Mouse (Mus musculus): Measurements from ENCODE around the gene Celf6. TPM values are rescaled to one million over a fixed set of nuclear protein-coding genes. Genes with fewer than 3 reads are reported as not detected.
A peak's percentile ranks its signal among the peaks of the same experiment; 100 is the strongest.

Gene Celf6
- total RNA-seq (2022) = 10 to 100 TPM; 27.3 to 34.8 (median 31.1) TPM

DNA sequence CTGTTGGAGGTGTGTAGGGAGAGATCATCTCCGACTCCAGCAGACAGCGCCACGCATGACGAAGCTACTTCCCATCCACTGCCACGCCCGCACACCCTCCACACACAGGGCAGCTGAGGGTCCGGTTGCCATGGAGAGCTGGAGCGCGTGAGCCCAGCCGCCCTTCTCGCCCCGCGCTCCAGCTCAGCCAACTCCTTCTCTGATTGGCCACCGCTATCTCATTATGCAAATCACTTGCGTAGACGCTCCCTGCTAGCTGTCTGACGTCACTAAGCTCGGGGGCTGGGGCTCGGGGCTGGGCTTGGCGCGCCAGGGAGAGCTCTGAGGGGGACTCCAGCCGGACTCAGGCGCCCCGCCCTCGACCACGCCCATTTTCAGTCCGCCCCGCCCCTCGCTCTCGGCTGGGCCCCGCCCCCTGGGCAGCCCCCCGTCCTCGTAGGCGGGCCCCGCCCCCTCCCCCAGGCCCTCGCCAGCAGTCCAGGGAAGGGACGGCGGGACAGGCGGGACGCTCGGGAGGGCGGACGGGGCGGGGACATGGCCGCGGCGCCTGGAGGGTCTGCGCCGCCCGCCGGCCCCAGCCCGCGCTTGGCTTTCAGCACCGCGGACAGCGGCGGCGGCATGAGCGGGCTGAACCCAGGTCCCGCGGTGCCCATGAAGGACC is at the start of gene Celf6:
TSS of gene Celf6 (plus strand) at position 74 of the 661 bp plus-strand sequence.
- DNase-seq (ENCODE audit: low spot score in 2 of 2) = peak; percentile 91 to 93

DNA sequence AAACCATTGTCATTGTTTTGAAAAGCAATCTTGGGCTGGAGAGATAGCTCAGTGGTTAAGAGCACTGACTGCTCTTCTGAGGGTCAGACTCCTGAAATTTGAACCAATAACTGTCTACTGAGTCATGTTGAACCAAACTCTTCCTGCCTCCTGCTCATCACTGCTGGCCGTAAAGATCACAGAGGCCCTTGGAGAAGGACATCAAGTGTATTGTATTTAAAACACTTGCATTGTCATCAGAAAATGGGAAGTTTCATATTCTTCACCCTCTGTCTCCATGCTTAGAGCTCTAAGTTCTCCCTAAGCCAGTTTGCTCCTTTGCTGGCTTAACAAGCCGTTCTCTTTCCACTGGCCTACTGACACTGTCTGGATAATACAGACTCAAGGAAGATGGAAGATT is 49.4 kb upstream of the Celf6 start:
- no peak for DNase-seq (ENCODE audit: low spot score in 2 of 2)

DNA sequence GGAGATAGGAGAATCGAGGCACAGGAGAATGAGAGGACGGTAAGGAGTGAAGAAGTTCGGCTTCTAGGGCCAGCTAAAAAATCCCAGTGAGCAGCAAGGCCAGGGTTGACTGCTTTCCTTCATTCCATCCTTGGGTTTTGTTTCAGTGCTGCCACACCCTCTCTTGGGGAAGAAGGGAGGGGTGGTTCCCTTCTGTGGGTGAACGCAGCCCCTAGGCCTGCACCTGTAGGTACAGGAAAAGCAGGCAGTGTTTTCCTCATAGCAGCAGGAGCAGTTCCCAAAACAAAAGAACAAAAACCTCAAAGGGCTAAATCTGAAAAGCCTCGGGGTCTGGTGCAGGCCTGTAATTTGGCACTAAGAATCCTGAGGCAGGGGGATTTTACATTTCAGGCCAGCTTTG is 46.1 kb upstream of the Celf6 start:
- no peak for DNase-seq (ENCODE audit: low spot score in 2 of 2)

DNA sequence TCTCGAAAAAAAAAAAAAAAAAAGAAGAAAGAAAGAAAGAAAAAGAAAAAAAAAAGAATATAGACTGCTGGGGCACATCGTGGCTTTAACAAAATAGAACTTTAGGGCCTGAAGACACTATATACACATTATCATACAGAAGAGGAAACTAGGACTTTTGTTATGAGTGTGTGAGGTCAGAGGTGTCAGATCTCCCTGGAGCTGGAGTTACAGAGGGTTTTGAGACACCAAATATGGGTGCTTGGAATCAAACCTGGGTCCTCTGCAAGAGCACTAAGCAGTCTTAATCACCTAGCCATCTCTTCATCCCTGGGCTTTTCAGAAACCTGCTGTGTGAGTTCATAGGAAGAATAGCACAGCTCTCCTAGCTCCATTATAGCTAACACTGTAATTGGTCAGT is 44.3 kb upstream of the Celf6 start:
- DNase-seq (ENCODE audit: low spot score in 2 of 2) = no peak

DNA sequence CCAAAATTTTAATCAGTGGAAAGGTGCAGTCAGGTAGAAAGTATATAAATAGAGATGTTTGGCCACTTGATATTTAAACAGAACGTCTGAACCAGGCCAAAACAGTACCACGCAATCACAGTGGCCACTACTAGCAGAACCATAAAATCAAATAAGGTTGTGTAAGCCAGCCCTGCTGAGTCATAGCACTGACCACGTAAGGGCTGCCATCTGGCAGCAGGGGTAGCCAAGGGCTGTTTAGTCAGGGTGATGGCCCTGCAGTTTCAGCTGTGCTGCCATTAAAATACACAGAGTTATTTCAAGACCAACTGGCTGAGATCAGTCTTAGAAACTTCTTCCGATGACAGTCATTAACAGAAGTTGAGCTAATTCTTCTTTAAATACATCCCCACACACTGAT is 43.8 kb upstream of the Celf6 start:
- no peak for DNase-seq (ENCODE audit: low spot score in 2 of 2)

DNA sequence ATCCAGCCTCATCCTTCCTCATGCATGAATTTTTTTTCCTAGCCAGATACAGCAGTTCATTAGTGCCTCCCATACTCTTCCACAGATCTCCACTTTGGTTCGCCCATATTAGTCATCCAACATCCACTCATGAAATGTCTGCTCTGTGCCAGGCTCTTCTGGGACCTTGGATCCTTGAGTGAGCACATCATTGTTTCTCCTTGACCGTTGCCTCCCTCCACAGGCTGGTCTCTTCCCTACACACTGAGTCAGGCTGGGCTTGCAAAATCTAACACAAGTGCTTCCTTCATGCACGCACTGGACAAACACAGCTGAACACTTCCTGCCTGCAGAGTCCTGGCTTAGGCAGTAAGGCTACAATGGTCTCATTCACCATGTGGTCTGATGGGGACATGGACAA is 40.1 kb upstream of the Celf6 start:
- DNase-seq (ENCODE audit: low spot score in 2 of 2) = no peak

DNA sequence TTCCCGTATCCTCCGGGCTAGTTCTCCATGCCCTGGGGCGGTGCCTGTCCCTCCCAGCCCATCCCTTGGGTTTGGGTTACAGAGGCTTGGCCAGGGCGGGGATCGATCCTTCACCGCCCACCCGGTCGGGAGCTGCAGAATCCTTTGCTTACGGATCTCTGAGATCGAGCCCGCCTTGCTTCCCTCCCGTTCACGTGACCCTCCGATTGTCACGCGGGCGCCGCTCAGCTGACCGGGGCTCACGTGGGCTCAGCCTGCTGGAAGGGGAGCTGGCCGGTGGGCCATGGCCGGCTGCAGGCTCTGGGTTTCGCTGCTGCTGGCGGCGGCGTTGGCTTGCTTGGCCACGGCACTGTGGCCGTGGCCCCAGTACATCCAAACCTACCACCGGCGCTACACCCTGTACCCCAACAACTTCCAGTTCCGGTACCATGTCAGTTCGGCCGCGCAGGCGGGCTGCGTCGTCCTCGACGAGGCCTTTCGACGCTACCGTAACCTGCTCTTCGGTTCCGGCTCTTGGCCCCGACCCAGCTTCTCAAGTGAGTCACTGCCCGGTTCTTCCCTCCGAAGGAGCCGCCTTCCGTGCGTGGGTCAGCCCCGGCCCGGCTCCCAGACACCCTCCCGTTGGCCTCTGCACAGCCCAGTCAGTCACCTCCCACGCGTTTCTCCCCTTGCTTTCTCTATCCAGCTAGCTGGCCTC is 38.1 kb upstream of the Celf6 start, which contains the start of the genes Hexa and Tmem202:
TSS of gene Hexa (plus strand) at position 100 of the 697 bp plus-strand sequence.
TSS of gene Tmem202 (minus strand) at position 407 of the 697 bp plus-strand sequence.
- peak; percentile 72 to 77 for DNase-seq (ENCODE audit: low spot score in 2 of 2)

DNA sequence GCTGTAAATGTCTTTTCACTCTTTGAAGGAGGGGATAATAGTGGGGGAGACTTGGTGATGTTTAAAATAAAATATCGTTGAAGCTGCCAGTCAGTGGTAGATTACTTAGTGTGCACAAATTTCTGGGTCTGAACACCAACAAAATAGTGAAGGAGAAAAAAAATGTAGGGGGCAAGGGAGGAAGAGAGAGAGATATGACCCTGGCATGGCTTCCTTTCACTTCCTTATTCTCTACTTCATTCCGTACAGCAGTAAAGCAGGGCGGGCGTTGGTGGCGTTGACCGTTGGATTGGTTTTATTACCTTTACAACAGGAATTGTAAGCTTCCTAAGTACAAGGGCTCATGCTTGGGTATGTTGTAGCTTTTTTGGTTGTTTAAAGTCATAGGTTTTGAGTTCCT is 36.1 kb upstream of the Celf6 start:
- DNase-seq (ENCODE audit: low spot score in 2 of 2) = no peak

DNA sequence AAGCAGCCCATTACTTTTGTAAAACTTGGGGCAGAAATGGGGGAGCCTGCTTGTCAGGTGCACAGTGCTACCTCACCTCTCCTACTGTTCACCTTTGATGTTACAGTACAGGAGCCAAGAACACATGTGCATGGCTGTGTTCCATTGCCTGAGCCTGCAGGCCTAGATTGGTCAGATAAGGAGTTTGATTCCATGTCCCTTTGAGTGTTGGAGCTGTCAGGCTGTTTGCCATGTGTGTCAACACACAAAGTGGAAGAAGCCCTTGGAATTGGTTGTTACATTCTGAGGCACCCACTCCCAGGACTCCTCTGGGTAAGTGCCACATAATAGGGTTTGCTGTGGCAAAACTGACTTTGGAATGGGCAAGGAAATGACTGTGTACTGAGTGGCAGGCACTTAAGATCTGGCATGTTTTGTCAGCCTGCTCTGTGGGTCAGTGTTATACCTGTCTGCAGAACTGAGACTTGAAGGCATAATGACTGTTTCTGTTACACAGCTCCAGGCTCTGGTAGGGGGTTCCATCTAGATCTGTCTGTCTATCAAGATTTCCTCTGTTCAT is 34.9 kb upstream of the Celf6 start:
- no peak for DNase-seq (ENCODE audit: low spot score in 2 of 2)

DNA sequence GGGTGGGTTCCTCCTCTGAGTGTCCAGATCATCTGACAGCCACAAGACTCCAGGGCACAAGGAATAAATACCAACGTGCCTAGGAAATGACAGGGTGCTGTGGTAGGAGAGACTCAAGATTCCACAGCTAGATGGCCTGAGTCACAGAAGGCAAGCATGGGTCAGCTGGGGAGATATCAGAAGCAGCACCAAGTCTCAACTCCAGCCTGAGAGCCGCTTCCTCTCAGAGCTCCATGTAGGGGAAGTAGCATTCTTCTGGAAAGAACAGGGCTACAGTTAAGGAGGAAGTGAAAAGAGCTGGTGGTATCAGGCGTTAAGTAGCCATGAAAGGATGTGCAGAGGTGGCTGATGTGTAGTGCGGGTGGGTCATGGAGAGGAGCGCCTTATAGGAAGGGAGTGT is 33.0 kb upstream of the Celf6 start:
- no peak for DNase-seq (ENCODE audit: low spot score in 2 of 2)

DNA sequence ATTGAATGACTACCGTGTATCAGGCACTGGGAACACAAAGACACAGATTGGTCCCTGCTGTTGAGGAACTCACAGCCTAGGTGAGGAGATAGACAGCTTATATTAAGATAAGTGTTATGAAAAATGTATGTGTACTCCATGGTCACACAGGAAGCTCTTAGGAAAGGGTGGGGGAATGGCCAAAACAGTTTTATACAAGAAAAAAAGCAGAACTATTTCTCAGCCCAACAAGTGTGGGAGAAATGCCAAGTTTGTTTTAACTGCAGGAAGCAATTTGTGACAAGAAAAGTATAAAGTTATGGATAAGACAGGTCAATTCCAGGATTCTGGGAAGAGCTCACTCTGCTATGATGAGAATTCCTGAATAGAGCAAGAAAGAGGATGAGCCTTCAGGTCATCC is 29.8 kb upstream of the Celf6 start:
- DNase-seq (ENCODE audit: low spot score in 2 of 2) = no peak

DNA sequence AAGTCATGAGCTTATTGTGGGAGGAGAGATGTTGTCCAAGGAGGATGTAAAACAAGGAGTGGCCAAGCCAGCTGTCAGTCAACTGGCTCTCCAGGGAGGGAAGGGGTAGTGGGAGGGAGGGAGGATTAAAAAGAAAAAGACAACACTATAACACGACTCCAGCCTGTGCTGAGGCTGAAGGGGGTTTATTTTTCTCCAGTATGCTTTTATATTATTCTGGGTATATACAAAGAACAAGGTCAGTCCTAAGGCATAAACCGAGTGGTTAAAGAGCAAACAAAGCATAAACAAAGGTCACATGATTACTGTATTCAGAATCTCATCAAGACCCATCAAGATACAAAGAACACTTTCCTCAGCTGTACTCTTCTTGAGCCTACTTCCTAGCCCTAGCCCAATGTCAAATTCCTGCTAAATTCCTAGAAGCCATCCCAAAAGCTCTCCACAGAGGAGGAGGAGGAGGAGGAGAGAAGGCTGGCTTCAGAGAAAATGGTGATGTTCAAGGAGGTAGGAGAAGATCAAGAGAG is 28.7 kb upstream of the Celf6 start:
- no peak for DNase-seq (ENCODE audit: low spot score in 2 of 2)

DNA sequence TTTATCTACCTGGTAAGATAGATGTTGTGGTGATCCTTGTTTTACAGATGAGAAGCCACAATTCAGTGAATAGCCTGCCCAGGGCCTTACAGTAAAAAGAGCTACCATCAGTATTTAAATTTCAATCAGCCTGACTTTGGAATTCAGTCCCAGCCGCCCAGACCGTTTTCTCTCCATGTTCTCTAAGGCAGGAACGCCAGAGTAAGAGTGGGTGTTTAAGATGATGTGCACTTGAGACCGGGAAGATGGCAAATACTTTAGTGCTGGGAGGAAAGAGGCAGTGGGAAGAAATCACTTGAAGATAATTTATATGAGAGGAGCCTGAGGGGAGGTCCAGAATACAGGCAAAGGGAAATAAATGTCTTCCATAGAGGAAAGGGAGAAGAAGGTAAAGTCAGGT is 27.6 kb upstream of the Celf6 start:
- no peak for DNase-seq (ENCODE audit: low spot score in 2 of 2)

DNA sequence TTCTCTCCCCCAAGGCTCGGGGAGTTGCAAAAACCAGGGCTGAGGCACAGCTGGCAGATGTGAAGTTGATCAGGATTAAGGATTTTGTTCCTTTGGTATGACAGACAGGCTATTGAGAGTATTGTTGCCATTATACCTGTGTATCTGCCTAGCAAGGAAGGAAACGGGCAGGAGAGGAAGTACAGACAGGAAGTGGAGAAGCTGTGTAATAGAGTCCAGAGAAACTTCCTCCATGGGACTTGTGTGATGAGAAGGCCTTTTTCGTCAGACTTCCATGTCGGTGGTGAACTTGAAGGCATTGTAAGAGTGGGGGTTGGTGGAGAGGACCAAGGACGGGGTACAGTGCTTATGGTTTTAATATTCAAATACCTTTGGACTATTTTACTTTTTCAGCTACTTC is 26.7 kb upstream of the Celf6 start:
- no peak for DNase-seq (ENCODE audit: low spot score in 2 of 2)

DNA sequence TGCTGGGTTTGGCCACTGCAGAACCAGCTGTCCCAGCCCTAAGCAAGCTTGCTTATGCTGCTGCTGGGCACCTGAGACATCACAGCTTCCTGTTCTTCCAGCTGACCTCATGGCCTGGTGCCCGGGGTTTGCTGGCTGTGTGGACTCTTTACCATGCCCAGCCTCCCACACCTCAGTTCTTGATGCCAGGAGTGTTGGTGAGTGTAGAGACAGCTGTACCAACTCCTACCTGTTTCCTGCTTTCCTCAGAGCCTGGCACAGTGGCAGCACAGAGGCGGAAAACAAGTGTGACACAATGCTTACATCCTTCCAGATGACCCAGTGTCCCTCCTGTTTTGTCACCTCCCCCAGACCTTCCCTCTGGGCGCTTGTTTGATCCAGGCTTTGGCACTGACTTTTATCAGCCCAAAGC is 26.1 kb upstream of the Celf6 start:
- peak; percentile 38 to 50 for DNase-seq (ENCODE audit: low spot score in 2 of 2)

DNA sequence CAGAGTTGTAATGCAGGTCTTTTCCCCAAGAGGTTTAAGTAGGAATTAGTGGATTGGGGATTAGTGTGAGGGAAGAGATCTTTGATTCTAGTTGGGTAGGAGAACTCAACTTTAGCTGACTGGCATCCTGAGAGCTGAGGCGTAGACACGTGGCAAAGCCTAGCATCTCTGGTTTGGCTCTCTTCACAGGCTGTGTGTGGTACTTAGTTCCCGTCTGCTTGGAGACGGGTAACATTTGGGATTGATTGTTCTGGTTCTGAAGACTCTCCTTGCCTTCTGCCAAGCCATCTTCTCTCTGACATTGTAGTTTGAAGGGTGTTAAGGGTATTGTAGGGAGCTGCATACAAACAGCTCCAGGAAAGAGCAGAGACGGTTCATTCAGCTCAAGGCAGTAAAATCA is 25.1 kb upstream of the Celf6 start:
- DNase-seq (ENCODE audit: low spot score in 2 of 2) = no peak

DNA sequence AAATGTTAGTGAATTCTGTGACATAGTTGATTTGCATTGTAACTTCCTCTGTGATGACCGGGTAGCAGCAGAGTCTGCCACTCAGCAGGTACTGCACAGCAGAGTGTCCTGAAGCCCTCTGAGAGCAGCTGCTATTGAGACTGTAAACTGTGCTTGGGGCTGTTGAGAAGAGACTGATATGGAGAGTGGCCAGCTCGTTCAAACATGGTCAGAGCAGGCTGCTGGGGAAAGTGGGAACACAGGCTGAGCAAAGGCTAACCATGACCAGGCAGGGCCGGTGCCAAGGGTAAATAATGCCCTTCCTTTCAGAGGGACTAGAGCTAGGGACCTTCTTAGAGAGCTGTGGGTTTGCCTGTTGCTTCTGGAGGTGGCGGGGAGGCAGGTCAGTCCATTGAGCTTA is 24.0 kb upstream of the Celf6 start:
- DNase-seq (ENCODE audit: low spot score in 2 of 2) = no peak

DNA sequence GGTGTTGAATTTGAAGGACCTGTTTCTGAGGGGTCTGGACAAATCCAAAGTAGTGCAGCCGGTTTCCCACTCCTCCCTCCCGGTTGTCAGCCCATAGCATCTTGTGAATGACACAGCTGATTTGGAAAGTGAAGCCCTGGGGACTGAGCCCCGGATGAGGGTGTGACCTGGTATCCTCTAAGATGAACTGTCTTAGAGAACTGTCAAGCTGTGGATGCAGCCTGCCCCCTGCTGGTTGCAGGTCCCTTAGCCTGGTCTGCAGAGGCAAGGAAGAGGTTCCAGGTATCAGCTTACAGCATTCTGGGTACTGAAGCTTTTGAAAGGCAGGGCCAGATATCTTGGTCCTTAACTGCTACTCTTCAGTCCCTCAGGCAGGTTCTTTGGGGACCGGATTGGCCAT is 12.1 kb upstream of the Celf6 start:
- peak; percentile 38 to 64 for DNase-seq (ENCODE audit: low spot score in 2 of 2)

DNA sequence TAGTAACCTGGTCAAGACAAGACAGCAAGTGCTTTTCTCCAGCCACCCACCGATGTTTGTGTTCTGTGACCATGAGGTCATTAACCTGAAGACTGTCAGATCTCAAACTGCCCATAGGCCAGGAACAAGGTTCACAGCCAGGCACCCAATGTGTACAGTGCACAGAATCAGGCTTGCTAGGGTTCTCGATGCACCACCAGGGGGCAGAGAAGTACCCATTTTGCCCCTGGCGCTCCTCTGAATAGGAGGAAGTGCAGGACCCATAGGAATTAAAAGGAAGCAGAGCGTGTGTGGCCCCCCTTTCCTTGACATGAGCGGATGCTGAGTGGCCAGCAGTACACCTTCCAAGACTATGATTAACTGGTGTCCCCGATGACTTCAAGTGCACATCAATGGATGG is 10.6 kb upstream of the Celf6 start:
- DNase-seq (ENCODE audit: low spot score in 2 of 2) = peak in 1 of 2 experiments; percentile 55

DNA sequence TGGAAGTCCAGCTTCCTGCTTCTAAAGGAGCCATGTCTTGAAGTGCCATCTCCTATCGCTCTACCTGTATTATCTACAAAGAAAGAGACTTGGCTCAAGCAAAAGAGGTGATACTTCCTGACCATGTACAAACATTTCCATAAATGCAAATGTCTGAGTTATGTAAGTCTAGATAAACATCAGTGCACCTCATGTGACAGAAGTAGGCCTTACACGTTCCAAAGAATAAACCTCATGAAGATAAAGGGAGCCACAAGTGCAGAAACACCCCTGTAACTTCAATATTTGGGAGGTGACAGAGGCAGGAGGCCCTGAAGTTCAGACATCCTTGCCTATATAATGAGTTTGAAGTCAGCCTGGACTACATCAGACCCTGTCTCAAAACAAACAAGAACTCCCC is 5.9 kb upstream of the Celf6 start:
- no peak for DNase-seq (ENCODE audit: low spot score in 2 of 2)

DNA sequence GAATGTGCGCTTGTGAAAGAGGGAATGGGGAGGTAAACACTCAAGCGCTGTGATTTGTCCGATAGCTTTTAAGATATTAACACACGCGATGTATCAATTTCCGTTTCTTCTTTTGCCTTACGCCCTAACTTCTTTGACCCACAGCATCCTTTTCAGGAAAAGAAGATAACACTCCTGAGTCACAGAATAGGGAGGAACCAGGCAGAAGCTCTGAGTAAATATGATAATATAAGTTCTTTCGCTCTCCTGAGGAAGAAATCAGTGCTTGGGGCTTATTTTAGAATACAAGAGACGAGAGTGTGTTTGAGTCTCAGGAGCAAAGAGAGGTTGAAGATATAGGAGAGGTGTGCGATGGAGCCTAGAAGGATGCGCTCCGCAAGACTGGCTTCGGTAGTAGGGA is 316 bp upstream of the Celf6 start:
- DNase-seq (ENCODE audit: low spot score in 2 of 2) = no peak

DNA sequence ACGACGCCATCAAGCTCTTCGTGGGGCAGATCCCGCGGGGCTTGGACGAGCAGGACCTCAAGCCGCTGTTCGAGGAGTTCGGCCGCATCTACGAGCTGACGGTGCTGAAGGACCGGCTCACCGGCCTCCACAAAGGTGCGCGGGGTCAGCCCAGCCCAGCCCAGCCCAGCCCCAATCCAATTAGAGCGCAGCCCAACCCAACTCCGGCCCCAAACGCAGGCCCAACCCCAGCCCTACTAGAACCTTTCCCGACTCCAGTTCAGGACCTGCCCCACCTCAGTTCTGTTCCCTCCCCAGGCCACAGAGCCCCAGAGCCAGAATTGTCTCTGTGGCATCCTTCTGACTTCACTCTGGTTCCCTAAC is 769 bp downstream of the Celf6 start:
- DNase-seq (ENCODE audit: low spot score in 2 of 2) = no peak

DNA sequence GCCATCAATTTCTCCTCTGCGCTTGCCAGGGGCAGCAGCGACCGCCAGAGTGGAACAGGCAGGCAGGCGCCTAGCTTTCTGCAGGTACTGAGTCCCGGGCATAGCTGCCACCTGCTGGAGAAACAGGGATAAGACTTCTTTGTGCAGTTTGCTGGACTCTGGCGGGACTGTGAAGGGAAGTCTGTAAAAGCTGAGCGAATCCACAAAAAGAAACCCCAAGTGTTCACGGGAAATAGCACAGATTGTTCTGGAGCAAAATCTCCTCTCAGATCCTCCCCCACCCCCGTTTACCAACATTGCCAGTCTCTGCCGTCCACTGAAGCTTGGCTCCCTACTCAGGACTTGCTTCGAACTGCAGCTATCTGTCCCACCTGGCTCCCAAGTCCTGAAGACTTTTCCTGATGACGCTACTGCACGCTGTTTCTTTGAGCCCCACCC is 7.2 kb downstream of the Celf6 start:
- peak; percentile 73 to 80 for DNase-seq (ENCODE audit: low spot score in 2 of 2)
